Comparison of ENCODE assay signal across 17 mouse cellular contexts in the genomic region with DNA sequence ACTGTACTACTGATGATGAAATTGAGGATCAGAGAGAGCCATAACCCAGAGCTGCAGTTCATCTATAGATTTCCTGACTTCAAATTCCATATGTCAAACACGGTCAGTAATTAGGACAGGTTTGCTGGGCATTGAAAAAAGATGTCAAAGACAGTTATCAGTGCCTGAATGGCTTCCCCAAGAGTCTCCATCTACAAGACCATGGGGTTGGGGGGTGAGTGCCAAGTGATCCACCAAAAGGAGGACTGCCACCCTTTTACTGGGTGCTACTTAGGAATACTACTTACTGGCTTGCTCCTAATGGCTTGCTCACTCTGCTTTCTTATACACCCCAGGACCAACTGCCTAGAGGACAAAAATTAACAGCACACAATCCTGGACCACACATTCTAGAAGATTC.
DNase-seq lines count a peak whose midpoint lies in the region; ATAC-seq lines count a peak whose summit lies in the region.
"Had no signal": no experiment of that assay in that cellular context is flagged by ENCODE, and none has a peak within 500 bp of the region (broad histone marks: within the 10 kb centered on the region; RNA-seq: fewer than 3 reads in every experiment).

No protein-coding gene starts in this region.

- no peak overlapping the region for H3K4me3 ChIP-seq in forebrain, embryonic 13.5 days
- no peak overlapping the region for H3K4me3 ChIP-seq in forebrain, embryonic 15.5 days
- no peak overlapping the region for H3K4me3 ChIP-seq in midbrain, embryonic 12.5 days
- no peak overlapping the region for H3K4me3 ChIP-seq in midbrain, embryonic 11.5 days (ENCODE audit: low read depth, low read length)
- H3K4me3 ChIP-seq in midbrain, embryonic 16.5 days (ENCODE audit: low read depth, low read length), result no peak overlapping the region
- H3K4me3 ChIP-seq: embryonic facial prominence, embryonic 10.5 days; heart, embryonic 12.5 days; hindbrain, embryonic 12.5 days; intestine, embryonic 15.5 days had no signal

- H3K4me2 ChIP-seq in forebrain, embryonic 13.5 days, result no peak overlapping the region
- no peak overlapping the region for H3K4me2 ChIP-seq in forebrain, embryonic 15.5 days (replicated peaks)
- H3K4me2 ChIP-seq in midbrain, embryonic 12.5 days (replicated peaks), result no peak overlapping the region
- no peak overlapping the region for H3K4me2 ChIP-seq in midbrain, embryonic 11.5 days
- no peak overlapping the region for H3K4me2 ChIP-seq in midbrain, embryonic 16.5 days (ENCODE audit: low read length)
- H3K4me2 ChIP-seq: heart, embryonic 12.5 days; hindbrain, embryonic 12.5 days; intestine, embryonic 15.5 days had no signal

- peak overlapping the region; percentile 92; the same call in 1 of the 2 replicates for H3K27ac ChIP-seq in forebrain, embryonic 13.5 days
- no peak overlapping the region; the same call in 1 of the 2 replicates for H3K27ac ChIP-seq in forebrain, embryonic 15.5 days (replicated peaks)
- H3K27ac ChIP-seq in midbrain, embryonic 12.5 days (replicated peaks), result peak overlapping the region; percentile 94
- no peak overlapping the region for H3K27ac ChIP-seq in midbrain, embryonic 11.5 days (ENCODE audit: low read depth, low read length)
- peak overlapping the region; percentile 60 for H3K27ac ChIP-seq in midbrain, embryonic 16.5 days (ENCODE audit: low read length)
- H3K27ac ChIP-seq: embryonic facial prominence, embryonic 10.5 days; hindbrain, postnatal 0 days; intestine, embryonic 15.5 days had no signal

- no peak for DNase-seq in midbrain, embryonic 11.5 days (ENCODE audit: low spot score, missing footprints)
- DNase-seq in ovary, postnatal 36 days (ENCODE audit: low spot score), result no peak
- DNase-seq: adrenal gland, adult 8-10 months; adrenal gland, postnatal 36 days; cerebellum, adult 2 months; cerebellum, postnatal 10 days; gastrocnemius, postnatal 14 days had no signal

- no peaks in the 10 kb centered on the region for H3K27me3 ChIP-seq in forebrain, embryonic 13.5 days
- H3K27me3 ChIP-seq in forebrain, embryonic 15.5 days, result no peaks in the 10 kb centered on the region
- H3K27me3 ChIP-seq in midbrain, embryonic 12.5 days, result no peaks in the 10 kb centered on the region
- no peaks in the 10 kb centered on the region for H3K27me3 ChIP-seq in midbrain, embryonic 11.5 days (ENCODE audit: control insufficient read depth, insufficient read depth, low read length)
- no peaks in the 10 kb centered on the region for H3K27me3 ChIP-seq in midbrain, embryonic 16.5 days (ENCODE audit: control insufficient read depth, insufficient read depth, low read depth, low read length)
- H3K27me3 ChIP-seq: heart, embryonic 12.5 days; hindbrain, embryonic 12.5 days; intestine, embryonic 15.5 days had no signal

- H3K4me1 ChIP-seq in forebrain, embryonic 13.5 days, result peaks cover 36% of the 10 kb centered on the region
- peaks cover 33% of the 10 kb centered on the region for H3K4me1 ChIP-seq in forebrain, embryonic 15.5 days
- H3K4me1 ChIP-seq in midbrain, embryonic 12.5 days, result peaks cover 33% of the 10 kb centered on the region
- peaks cover 27% of the 10 kb centered on the region for H3K4me1 ChIP-seq in midbrain, embryonic 11.5 days (ENCODE audit: control insufficient read depth, insufficient read depth, low read length)
- H3K4me1 ChIP-seq in midbrain, embryonic 16.5 days (ENCODE audit: control insufficient read depth, insufficient read depth, low read length), result peaks cover 26% of the 10 kb centered on the region
- H3K4me1 ChIP-seq: intestine, embryonic 15.5 days had no signal

- no peak for ATAC-seq in forebrain, embryonic 13.5 days
- ATAC-seq in forebrain, embryonic 15.5 days (replicated peaks), result no peak
- ATAC-seq in midbrain, embryonic 12.5 days (ENCODE audit: low FRiP score, low read depth), result no peak
- ATAC-seq in midbrain, embryonic 11.5 days (ENCODE audit: low FRiP score), result no peak
- ATAC-seq in midbrain, embryonic 16.5 days, result no peak
- no peak for ATAC-seq in inflammation-experienced regulatory T-cells, adult 6 months
- ATAC-seq: hindbrain, postnatal 0 days; intestine, embryonic 15.5 days had no signal

- WGBS in forebrain, embryonic 13.5 days, result 62% methylated on average over 1 of the region's 1 CpGs
- WGBS in forebrain, embryonic 15.5 days, result 48% methylated on average over 1 of the region's 1 CpGs
- WGBS in midbrain, embryonic 12.5 days, result 59% methylated on average over 1 of the region's 1 CpGs
- WGBS in midbrain, embryonic 11.5 days, result 68% methylated on average over 1 of the region's 1 CpGs
- WGBS in midbrain, embryonic 16.5 days, result 67% methylated on average over 1 of the region's 1 CpGs

- no peak overlapping the region for H3K9ac ChIP-seq in forebrain, embryonic 13.5 days
- no peak overlapping the region for H3K9ac ChIP-seq in forebrain, embryonic 15.5 days (replicated peaks)
- H3K9ac ChIP-seq in midbrain, embryonic 12.5 days (replicated peaks), result no peak overlapping the region
- no peak overlapping the region for H3K9ac ChIP-seq in midbrain, embryonic 11.5 days (ENCODE audit: low read length)
- H3K9ac ChIP-seq in midbrain, embryonic 16.5 days (ENCODE audit: low read depth, low read length), result no peak overlapping the region
- H3K9ac ChIP-seq: heart, embryonic 12.5 days; hindbrain, embryonic 12.5 days; intestine, embryonic 15.5 days had no signal

- H3K36me3 ChIP-seq in forebrain, embryonic 13.5 days (ENCODE audit: poor library complexity, severe bottlenecking), result no peaks in the 10 kb centered on the region
- H3K36me3 ChIP-seq in forebrain, embryonic 15.5 days, result no peaks in the 10 kb centered on the region
- H3K36me3 ChIP-seq in midbrain, embryonic 12.5 days, result no peaks in the 10 kb centered on the region
- H3K36me3 ChIP-seq in midbrain, embryonic 11.5 days (ENCODE audit: control insufficient read depth, insufficient read depth, low read length), result no peaks in the 10 kb centered on the region
- H3K36me3 ChIP-seq in midbrain, embryonic 16.5 days (ENCODE audit: control insufficient read depth, insufficient read depth, low read length), result no peaks in the 10 kb centered on the region
- H3K36me3 ChIP-seq: embryonic facial prominence, embryonic 10.5 days; heart, embryonic 12.5 days; hindbrain, embryonic 12.5 days; intestine, embryonic 15.5 days had no signal

- H3K9me3 ChIP-seq in forebrain, embryonic 13.5 days (replicated peaks), result no peaks in the 10 kb centered on the region
- no peaks in the 10 kb centered on the region for H3K9me3 ChIP-seq in forebrain, embryonic 15.5 days
- peaks cover 2% of the 10 kb centered on the region; the same call in 1 of the 2 replicates for H3K9me3 ChIP-seq in midbrain, embryonic 12.5 days
- peaks cover under 1% of the 10 kb centered on the region; the same call in 1 of the 2 replicates for H3K9me3 ChIP-seq in midbrain, embryonic 11.5 days (ENCODE audit: control insufficient read depth, low read length)
- no peaks in the 10 kb centered on the region for H3K9me3 ChIP-seq in midbrain, embryonic 16.5 days (replicated peaks; ENCODE audit: control insufficient read depth, low read length, poor library complexity, severe bottlenecking)
- H3K9me3 ChIP-seq: embryonic facial prominence, embryonic 10.5 days; heart, embryonic 12.5 days; hindbrain, embryonic 12.5 days; intestine, embryonic 15.5 days had no signal

Comparison
In these comparisons a context has a peak if more than half of its experiments do, and no peak if none do; other contexts are left out.
1. H3K27ac ChIP-seq: peak in forebrain, embryonic 13.5 days (single experiment), midbrain, embryonic 12.5 days (single experiment) and midbrain, embryonic 16.5 days (single experiment); none in forebrain, embryonic 15.5 days (single experiment) and midbrain, embryonic 11.5 days (single experiment).